Mouse (Mus musculus) liver, embryonic 14.5 days (tissue): ENCODE measurements around the gene Trim11.

Source experiments
- CTCF ChIP-seq: IDR thresholded peaks from 2 replicates; pipeline ENCODE4 v1.5.1; 2016; ENCODE audit warnings: antibody characterized with exemption, low read depth, control low read depth
- EP300 ChIP-seq: IDR thresholded peaks from 2 replicates; pipeline ENCODE4 v1.6.1; 2016; ENCODE audit warnings: antibody characterized with exemption, low read depth

- TF ChIP-seq EP300 (no peak), CTCF (no peak)
Measured at GRCm38 (mm10) chr11:58978706-58979030, 775 bp downstream of the Trim11 start.
